Mouse (Mus musculus) right cerebral cortex, adult 2 months (tissue): Measurements from ENCODE around the gene Itga7.

Source experiments
- DNase-seq, 2 experiments: peaks; one replicate each; pipeline ENCODE4 v3.0.0; 2021 to 2022; ENCODE audit warnings: low spot score in 2 of 2

The Itga7 gene

DNA sequence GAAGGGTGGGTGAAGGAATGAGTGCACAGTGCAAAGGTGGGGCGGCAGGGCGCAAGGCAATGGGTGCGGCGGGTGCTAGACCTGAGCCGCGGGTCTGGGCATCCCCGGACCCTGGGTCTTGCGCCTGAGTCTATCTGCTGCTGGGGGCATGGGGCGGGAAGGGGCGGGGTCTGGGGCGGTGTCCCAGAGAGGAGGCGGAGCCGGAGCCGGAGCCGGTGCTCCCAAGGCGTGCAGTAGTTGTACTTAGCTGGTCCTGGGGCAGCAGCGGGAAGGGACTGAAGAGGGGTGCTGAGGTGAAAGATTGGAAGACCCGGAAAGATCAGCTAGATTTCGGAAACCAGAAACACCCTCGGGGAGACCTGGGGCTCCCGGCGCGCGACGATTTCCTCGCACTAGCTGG lies at the start of gene Itga7:
Gene Itga7 (plus strand): TSS at position 245 of the 400 bp plus-strand sequence.
- no peak for DNase-seq

DNA sequence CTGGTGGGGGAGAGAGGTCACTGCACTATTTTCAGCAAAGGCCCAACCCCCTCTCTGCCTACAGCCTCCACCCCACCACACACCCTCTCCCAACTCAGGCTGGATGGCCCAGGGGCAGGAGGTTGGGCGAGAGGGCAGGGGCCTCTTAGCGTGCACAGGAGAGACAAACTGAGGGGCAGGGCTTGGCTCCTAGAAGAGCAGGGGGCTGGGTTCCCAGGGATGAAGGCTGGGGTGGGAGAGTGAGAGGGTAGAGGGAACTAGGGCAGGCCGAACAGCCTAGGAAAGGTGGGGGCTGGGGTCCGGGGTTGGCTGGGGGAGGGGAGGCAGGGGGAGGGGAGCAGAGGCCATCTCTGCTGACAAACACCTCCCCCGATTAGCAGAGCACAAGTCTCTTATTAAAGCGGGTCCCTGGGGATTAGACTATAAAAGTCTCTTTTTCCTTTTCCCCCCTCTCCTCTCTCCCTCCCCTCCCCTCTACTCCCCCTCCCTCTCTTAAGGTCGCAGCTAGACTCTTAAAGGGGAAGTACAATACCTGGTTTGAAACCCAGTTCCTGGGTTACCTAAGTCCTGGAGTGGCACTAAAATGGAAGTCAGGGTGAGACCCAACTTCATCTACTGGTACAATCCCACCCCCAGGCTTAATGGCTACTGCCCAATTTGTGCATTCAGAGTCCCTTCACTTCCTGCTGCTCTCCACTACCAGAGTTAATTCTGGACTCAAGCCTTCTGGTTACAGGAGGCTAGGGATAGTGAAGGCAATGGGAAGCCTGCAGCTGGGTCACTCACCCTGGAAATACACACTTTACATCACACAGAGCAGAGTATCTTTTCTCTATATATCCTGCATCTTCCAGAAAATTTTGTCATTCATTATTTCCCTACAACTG lies 44.4 kb upstream of the Itga7 start:
- no peak for DNase-seq

DNA sequence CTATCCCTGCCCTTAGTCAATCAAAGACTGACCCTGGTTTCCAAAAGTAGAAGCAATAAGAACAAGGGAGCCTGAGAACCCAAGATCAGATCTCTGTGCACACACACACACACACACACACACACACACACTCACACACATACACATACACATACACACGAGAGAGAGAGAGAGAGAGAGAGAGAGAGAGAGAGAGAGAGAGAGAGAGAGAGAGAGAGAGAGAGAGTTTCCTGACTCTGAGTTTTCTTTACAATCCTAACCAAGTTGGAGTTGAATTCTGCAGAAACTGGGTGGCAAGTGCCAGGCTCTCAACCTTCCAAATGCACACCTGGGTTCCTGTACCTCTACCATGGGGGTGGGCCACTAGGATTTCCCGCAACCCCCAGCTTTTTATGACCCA lies 43.8 kb upstream of the Itga7 start:
- DNase-seq = no peak

DNA sequence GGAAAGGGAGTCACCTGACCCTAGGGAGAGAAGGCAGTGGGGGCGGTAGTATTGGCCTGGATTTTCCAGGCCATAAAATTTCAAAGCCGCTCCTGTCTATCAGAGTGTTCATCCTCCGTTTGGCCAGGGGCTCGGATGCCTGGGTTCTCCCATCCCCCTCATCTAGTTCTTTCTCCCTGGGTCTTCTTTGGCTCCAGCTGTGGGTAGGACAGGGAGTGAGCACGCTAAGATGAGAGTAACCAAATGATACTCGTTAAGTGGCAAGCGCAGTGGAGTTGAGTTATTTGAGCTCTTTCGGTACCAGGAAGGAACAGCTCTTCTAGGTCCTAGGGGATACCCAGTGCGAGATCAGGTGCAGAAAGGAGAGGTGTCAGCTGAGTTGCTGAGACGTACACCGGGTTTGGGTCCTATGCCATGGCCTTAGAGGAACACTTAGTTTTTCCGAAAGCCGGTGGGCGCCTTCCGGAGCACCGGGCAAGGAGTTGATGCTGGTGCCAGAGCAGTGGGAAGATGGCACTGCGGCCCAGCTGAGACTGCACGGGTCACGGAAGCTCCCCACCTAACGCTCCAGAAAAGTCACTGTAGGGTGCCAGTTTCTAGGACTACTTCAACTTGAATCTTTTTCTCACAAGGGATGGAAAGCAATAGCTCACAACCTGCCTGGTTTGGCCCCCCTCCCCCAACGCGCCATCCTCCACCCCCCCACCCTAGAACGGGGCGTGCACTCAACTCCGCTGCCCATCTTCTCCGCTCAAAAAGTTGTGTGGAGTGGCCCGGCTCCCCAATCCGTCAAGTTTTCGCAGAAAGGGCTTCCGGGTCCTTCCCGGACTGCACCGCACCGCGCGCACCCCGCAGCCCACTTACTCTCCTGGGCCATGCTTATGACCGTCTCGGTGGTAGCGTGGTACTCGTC lies 43.0 kb upstream of the Itga7 start:
- DNase-seq = no peak

DNA sequence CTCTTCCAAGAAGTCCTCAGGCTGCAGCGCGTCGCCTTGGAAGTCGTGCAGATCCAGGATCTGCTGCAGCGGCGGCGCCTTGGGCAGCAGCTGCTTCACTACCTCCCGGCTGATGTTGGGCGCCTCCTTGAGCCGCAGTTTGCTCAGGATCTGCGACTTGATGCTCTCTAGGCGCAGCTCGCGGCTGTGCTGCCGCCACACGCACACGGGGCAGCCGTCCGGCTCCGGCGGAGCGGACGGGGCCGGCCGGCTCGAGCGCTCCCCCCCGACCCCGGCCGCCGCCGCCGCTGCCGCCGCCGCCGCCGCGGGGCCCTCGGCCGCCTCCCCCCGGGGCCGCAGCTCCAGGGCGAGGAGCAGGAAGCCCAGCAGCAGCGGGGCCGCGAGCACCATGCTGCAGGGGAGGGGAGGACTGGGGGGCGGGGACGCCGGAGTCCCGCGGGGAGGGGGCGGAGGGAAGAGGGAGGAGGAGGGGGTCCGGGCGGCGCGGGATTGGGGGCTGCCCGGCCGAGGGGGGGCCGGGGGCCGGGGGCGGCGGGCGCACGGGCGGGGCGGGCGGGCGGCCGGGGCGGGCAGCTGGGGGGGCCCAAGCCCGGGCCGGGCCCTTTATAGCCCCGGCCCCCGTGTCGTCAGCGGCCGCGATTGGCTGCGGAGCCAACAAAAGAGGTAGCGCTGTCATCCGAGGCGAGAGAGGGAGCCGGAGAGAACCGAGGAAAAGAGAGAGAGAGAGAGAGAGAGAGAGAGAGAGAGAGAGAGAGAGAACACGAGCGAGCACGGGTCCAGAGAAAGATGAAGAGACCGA lies 42.1 kb upstream of the Itga7 start, which contains the start of gene Gdf11:
Gene Gdf11 (minus strand): TSS at position 423 of the 799 bp plus-strand sequence.
- DNase-seq = no peak

DNA sequence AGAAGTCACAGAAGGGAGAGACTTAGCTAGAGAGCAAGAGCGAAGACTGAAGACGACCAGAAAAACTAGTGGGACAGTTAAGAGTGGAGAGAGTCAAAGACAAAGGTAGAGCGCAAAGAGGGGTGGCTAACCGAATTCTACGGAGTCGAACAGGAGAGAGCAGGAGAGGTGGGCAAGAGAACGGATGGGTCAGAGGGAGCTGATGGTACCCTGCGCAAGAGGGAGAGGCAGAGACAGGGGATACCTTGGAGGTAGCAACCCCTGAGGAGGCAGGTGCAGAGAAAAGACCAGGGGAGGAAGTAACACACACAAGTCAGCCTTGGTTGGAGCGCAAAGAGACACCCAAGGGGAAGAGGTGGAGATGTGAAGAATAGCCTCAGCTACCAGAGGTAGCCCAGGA lies 41.4 kb upstream of the Itga7 start:
- DNase-seq = no peak

DNA sequence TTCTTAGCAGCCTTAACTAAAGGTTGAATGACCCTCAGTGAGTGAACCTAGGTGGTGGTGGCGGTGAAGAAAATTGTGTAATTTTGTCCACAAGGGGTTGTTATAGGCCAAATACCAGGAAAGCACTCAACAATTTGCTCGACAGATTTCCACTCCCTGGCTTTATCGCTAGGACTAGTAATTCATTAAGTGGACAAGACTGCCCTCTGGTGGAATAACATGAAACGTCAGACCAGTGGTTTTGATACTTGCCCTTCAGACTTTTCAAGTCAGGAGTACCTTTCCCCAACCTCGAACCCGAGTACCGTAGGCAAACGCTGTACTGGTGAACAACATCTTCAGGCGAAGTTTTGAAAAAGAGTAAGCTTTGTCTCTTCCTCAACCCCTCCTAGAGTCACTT lies 38.2 kb upstream of the Itga7 start:
- peak; percentile 84 to 86 for DNase-seq

DNA sequence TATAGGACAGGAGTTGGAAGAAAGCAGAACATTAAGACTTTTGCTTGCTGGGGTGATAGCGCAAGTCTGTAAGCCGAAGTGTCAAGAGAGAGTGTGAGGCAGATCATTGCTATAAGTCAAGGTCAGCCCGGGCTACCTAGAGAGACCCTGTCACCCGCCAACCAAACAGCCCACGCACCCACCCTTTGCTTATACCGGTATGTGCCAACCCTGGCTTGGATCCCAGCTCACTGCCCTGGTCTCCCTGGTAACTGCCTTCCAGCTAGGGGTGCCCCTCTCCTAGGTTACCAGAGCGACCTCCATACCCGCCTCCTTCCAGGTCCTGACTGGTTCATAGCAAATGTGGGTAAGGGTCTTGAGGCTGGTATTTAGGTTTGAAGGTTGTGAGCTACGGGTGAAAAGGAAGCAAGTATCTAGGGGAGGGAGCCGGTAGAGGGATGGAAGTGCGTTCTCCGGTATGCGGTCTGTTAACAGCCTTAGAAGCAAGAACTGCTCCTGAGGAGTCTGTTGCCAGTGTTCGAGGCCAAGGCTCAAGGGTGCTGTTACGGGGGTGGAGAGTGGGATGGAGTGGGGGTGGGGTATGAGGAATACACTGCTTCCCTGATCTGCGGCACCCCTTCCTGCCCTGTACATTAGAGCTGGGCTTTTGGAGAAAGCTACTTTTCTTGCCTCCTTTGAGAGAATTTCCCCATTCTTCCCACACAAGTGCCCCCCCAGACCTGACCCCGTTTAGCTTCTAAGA lies 37.5 kb upstream of the Itga7 start:
- DNase-seq = peak in 1 of 2 experiments; percentile 46

DNA sequence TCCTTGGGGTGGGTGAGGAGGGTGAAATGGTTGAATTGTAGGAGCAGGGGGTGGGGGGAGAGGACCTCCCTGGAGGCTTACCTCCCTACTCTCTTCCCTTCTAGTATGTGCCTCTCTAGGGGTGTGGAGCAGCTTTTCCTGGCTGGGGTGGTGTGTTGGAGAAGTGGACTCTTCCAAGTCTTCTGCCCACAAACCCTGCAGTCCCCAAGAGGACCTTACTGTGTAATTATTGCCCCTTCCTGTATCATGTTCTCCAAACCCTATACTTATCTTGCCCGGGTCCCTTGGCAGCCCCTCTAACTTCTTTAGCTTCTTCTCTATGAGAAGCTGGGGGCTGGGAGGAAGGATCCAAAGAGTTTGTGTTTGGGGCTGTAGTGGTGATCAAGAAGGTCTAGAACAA lies 36.8 kb upstream of the Itga7 start:
- no peak for DNase-seq

DNA sequence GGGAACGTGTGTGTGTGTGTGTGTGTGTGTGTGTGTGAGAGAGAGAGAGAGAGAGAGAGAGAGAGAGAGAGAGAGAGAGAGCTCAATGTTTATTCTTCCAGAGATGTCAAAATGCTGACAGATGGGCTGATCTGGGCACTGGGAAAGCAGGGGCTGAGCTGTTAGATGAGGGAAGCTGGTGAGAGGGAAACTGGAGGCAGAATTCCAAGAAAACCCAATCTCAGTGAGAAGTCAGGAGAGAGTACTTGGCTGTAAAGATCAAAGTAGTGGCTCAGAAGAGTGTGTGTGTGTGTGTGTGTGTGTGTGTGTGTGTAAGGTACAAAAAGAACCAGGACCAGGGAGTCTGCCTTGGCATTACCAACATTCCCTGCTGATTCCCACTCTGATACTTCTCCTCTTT lies 36.1 kb upstream of the Itga7 start:
- DNase-seq = no peak

DNA sequence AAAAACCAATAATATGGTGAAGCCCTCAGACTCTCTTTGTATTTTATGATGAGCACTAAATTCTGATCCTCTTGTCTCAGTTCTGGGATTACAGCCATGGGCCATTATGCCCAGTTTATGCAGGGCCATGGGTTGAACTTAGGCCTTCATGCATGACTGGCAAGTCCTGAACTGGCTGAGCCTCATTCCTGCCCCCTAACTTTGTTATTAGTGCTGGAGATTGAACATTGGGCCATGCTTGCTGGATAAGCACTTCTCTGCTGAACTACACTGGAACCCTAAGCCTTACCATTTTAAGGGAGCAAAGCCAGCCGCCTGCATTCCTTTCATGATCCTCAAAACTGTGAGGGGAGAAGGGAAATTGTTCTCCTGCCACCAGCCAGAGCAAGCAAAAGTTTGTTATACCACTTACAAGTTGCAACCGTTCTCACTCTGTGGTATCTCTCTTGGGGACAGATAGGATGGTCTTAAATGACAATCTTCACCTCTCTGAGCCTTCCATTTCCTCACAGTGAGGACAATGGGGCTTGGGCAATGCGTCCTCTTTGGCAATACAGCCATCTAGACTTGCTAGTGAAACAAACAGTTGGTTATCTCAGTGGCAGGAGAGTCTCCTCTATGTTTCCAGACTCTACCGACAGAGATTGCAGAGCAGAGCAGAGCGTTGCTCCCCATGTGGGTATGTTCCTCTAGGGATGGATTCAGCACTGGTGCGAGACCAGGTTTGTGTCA lies 33.7 kb upstream of the Itga7 start:
- DNase-seq = no peak

DNA sequence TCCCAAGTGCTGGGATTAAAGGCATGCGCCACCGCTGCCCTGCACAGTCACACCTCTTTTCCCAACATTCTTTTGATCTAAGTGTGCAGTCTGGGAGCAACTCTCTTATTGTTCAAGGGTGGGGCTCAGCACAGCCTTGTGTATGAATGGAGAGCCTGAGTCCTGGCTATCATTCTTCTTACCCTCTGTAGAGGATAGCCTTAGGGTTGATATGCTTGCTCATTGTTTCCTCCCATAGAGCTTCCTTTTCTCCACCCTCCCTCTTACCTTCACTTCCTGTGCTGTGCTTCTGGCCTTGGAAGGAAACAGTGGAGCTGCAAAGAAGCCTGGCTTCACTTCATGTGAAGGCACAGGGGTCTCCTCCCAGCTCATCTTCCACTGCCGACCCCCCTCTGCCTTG lies 32.9 kb upstream of the Itga7 start, which contains the start of gene Cd63:
Gene Cd63 (plus strand): TSS at position 292 of the 400 bp plus-strand sequence.
- no peak for DNase-seq

DNA sequence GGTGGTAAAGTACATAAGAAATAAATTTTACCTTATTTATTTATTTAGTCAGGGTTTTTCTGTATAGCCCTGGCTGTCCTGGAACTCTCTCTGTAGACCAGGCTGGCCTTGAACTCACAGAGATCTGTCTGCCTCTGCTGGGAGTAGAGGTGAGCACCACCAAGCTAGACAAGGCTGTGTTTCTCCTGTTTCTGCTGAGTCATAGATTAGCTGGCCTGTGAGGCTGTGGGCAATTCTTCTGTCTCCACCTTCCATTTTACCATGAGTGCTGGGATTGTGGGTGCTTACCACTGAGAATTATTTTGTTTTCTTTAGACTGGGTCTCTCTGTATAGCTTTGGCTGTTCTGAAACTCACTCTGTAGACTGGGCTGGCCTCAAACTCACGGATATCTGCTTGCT lies 32.2 kb upstream of the Itga7 start:
- no peak for DNase-seq

DNA sequence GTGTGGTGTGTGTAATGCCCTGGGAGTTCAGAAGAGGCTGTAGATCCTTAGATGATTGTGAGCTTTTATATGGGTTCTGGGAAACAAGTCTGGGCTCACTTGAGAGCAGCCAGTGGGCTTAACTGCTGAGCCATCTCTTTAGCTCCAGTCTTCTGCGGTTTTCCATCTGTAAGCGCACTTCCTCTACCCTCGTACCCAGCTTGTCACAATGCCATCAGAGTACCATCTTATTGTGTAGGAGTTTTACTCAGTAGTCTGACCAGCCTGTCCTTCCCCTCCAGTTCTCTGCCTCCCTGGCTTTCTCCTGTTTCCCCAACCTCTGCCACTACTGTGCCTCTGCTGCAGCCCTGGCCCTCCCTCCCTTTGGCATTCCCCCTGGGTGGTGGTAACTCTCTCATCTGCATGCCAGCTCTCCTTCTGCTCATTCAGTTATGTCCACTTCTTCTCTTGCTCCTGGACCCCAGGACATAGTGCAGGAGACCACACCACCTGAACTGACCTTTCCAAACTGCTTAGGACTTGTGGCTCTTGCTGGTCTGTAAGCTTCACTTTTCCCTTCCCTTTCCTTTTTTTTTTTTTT lies 31.1 kb upstream of the Itga7 start:
- DNase-seq = no peak

DNA sequence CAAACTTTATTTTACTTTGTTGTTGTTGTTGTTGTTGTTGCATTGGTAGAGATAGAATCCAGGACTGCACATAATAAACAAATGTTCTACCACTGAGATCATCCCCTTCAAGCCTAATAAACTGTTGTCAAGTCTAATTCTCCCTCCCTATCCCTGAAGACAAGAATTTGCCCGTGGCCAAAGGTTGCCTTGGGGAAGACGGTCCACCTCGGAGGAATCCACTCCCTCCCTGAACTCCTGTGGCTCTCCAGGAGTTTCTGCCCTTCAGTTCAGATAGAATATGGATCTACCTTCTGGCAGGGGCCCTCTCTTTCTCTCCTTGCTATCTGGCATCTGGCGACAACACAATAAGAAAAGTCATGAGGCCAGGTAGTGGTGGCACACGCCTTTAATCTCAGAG lies 28.8 kb upstream of the Itga7 start:
- DNase-seq = no peak

DNA sequence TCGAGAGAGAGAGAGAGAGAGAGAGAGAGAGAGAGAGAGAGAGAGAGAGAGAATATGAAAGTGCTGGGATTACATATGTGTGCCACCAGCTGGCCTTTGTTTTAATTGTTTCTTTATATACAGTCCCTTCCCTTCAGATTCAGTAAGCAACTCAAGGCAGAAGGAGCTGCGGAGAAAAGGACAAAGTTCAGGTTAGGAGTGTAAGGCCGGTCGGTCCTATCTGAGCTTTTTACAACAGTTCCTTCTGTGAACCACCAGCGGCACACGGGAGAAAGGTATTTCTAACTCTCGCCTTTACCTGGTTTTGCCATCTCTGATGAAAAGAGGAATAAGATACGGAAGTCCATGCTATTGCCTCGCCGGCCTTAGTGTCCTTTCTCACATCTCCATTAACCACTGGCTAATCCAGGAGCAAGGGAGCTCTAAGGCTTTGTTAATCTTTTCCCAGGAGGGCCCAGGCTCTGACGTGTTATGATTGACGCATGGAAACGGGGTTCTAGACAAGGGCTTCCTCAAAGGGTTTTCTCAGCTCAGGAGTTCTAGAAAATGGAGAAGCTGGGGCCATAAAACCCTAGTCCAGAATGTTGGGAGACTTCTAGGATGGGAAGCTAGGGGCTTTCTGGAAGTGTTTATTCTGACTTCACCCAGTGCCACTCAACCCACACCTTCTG lies 24.7 kb upstream of the Itga7 start:
- DNase-seq = no peak

DNA sequence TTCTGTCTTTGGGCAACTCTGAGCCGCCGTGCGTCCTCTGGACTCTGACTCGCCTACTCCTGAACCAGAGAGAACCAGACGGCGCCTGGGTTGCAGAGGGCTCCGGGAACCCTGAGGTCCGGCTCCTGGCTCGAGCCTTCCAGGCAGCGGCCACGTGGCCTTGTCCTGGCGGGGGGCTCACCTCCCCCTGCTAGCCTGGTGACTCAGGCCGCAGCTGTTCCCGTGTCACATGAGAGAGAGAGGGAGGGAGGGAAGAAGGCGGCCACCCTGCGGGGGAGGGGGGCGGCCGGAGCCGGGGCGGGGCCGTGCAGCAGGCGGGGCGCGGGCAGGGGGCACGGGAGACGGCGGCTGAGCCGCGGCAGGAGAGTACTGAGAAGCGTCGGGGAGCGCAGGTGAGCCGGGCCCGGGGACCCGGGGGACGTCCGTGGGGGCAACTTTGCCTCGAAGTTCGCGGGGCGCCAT lies 24.0 kb upstream of the Itga7 start:
- peak in 1 of 2 experiments; percentile 64 for DNase-seq

DNA sequence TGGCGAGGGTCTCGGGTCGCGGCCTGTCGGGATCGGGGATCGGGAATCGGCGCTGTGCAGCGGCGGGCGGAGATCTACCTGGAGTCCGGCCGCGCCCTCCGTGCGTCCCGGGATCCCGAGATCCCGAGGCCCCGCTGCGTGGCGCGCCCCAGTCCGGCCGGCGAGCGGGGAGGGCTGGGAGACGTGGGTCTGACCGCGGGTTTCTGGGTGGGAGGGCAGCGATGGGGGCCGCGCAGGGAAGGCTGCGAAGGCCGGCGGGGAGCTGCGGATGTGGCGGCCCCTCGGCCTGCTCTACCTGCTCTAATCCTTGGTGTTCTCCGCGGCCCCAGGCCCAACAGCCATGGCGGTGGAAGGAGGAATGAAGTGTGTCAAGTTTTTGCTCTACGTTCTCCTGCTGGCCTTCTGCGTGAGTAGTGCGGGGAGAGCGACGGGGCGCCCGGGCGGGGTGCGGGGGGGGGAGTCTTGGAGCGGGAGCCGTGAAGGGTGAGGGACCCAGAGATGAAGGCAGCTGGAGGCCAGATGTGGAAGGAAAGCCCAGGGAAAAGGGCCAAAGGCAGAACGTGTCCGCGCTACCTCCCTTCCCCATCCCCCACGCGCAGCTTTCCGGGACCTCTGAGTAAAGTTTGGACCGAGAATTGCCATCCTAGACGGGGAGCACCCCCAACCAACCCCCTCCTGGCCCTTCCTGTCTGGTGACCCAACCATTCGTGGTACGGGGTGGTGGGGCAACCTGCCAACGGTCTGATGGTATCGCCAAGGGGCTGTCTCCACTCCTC lies 23.4 kb upstream of the Itga7 start:
- peak in 1 of 2 experiments; percentile 40 for DNase-seq
